Mouse (Mus musculus): ENCODE measurements around the gene Vegfb. TPM values are rescaled to one million over a fixed set of nuclear protein-coding genes. Genes with fewer than 3 reads are reported as not detected.

The Vegfb gene
- polyA plus RNA-seq (2012; rRNA removed), result 40.7 and 51.0 TPM in 2 replicates

DNA sequence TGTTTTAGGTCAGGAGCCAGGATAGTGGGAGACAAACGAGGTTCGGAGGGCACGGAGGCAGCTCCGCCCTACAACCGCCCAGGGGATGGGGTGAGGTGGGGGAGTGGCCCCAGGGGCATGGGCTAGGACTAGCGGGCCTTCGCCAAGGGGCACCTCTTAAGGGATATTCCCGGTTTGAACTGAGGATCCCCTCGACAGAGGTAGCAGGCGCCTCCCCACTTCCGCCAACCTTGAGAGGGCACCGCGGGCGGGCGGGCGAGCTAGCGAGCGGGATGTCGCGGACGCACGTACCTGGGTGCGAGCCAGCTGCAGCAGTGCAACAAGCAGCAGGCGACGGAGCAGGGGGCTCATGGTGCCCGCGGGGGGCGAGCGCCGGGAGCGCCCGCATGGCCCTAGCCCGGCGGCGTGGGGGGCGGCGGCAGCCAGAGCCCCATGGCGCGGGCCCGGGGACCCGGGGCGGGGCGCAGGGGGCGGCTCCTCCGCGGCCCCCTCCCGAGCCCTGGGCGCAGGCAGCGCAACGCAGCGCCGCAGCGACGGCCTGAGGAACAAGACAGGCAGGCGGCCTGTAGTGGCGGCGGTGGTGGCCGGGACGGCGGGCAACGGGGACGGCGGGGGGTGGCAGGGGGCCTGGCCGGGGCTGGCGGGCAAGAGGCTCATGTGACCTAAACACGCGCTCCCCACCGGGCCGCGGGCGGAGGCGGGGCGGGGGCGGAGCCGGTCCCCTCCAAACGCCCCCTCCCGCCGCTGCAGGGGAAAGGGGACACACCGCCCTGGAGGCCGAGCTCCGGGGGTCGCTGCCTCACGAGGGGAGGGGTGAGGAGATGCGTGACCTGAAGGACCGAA is at the start of gene Vegfb:
Vegfb (minus strand) TSS at position 591 of the 843 bp plus-strand sequence.

DNA sequence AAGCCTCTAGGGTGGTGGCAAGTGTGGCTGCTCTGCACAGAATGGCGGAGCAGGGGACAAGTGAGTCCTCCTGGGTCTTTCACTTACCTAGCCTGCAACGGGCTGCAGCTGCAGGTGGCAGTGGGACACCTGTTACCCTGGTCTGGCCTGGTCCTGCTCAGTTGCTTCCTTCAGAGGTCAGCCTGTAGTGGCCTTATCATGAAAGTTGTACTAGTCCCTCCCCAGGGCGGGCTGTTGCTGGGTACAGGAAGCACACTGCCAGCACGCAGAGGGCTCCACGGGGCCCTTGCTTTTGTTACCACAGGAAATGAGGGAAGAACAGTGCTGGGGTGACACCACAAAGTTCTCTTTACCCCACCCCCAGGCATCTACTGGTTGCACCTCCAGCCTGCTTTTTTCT is 31.7 kb upstream of the Vegfb start, which contains the start of gene Fermt3:
Fermt3 (minus strand) TSS at position 279 of the 400 bp plus-strand sequence.

GRCm38 (mm10) chr19:6996006-6996405 is 8.6 kb upstream of the Vegfb start, which contains the start of the genes Nudt22 and Trpt1:
Gene Nudt22, minus strand, starts transcription at chr19:6996117.
Gene Trpt1, plus strand, starts transcription at chr19:6996131.

GRCm38 (mm10) chr19:6992011-6992858 is 4.8 kb upstream of the Vegfb start, which contains the start of gene Dnajc4:
Gene Dnajc4, minus strand, starts transcription at chr19:6992572.

GRCm38 (mm10) chr19:6980381-6981093 is 6.9 kb downstream of the Vegfb start, which contains the start of gene Fkbp2:
Gene Fkbp2, minus strand, starts transcription at chr19:6980501.

DNA sequence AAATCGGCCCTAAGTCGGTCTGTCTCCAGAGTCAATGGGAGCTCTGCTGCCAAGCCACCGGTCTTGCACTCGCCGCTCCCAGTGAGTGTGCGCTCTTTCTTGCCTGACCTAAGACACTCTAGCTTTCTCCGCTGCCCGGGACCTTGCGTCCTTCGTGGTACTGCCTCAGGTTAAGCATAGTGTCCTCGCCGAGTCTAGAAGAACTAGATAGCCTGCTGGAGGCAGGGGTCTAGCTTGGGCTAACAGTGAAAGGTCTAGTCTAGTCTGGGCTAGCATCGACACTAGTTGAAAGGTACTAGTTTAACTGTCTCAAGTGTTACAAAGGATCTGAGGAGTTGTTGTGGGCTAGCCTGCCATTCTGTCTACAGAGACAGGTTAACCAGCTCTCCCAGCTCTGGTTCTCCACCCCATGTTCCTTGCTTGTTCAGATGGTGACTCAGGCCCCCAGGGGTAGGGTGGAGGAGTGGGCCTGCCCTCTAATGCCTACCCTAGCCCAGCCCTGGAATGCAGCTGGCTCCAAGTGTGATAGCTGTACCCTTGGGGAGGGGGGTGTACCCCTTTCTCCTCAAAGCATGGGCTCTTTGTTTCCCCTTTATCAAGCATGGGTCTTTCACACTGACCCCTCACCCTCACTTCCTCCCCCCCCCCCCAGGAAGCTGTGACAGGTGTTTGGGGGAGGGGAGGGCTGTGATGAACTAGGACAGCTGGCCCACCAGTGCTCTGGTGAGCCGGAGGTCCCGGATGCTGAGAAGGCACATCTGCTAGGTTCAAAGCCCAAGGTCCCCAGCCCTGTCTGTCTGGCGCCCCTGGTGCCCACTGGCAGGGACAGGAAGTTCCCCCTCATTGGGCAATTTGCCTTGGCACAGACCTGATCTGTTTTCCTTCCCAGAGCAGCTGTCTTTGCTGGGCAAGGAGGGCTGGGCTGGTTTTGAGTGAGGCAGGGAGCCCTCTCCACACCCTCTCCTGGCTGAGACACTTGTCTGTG is 11.6 kb downstream of the Vegfb start, which contains the start of gene Plcb3:
Plcb3 (minus strand) TSS at position 934 of the 985 bp plus-strand sequence.

DNA sequence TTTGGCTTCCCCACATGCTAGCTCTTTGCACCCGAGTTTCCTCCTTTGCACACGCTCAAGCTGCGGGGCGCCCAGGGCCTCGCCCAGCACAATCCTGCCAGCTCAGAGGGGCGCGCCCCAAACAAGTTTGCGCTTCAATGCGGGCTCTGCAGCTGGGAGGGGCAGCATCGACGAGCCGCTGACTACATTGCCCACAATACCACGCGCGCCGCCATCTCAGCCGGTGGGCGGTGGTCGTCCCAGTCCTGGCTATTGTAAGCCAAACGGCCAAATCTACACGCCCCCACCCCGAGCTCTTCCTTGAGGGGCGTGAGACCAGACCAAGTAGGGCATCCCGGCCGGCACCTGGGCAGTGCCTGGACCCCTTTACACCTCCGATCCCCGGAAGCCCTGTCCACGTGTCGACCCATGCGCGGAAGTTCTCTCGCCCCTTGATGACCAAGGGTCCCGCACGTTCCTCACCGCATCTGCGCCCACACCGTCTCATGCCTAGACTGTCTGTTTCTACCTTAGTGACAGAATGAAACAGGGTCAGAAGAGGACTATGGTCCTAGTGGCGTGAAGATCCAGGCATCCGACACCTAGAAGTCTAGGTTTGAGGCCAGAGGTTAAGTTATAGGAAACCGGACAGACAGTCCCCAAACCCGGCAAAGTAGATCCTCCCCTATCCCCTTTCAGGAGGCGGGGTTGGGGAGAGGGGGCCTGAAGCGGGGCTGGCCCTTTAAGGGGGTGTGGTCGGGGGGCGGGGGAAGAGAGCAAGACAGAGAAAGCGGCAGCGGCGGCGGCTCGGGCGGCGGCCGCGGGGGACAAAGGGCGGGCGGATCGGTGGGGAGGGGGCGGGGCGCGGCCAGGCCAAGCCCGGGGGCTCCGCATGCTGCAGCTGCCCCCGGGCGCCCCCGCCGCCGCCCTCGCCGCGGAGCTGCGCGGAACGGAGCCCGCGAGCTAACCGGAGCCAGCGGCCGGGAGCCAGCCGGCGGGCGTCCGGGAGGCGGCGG is 12.9 kb downstream of the Vegfb start, which contains the start of gene Ppp1r14b:
Ppp1r14b (plus strand) TSS at position 758 of the 995 bp plus-strand sequence.

GRCm38 (mm10) chr19:6942249-6942691 is 45.2 kb downstream of the Vegfb start, which contains the start of gene Gpr137:
Gene Gpr137, minus strand, starts transcription at chr19:6942480.

DNA sequence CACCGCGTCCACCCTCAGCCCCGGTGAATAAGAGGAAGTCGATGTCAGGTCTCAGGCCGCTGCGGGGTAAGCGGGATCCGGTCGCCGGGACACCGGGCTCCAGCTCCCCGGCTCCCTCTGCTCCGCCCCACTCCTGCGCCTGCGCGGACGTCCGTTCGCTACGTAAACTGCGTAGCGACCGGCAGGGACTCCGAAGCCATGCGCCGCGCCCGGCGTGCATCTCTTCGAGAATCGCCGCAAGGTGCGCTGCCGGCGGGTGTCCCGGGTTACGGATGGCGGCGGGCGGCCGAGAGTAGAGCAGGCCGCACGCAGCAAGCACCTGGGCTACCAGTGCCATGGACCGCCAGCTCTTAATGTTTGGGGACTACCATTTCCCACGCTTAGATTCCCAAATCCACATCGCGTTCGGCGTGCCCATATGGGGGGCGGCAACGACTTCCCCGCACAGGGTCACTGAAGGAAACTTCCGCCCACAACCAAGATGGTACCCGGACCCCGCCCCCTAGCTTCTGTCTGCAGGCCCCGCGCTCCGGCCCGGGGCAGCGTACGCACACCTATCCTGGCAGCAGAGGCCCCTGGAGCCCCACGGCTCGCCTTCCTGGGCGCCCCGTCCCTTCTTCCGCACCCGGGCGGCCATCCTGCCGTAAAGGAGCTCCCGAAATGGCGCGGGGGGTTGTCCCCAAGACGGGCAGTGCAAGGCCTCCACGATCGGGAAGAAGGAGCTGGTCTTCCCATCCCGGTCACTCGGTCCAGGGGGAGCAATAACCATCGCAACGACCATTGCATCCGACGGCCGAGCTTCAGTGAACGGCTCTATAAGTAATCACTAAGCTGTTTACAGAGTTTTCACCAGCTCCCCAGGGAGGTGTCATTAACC is 45.8 kb downstream of the Vegfb start, which contains the start of gene Bad:
Bad (plus strand) TSS at position 490 of the 877 bp plus-strand sequence.

DNA sequence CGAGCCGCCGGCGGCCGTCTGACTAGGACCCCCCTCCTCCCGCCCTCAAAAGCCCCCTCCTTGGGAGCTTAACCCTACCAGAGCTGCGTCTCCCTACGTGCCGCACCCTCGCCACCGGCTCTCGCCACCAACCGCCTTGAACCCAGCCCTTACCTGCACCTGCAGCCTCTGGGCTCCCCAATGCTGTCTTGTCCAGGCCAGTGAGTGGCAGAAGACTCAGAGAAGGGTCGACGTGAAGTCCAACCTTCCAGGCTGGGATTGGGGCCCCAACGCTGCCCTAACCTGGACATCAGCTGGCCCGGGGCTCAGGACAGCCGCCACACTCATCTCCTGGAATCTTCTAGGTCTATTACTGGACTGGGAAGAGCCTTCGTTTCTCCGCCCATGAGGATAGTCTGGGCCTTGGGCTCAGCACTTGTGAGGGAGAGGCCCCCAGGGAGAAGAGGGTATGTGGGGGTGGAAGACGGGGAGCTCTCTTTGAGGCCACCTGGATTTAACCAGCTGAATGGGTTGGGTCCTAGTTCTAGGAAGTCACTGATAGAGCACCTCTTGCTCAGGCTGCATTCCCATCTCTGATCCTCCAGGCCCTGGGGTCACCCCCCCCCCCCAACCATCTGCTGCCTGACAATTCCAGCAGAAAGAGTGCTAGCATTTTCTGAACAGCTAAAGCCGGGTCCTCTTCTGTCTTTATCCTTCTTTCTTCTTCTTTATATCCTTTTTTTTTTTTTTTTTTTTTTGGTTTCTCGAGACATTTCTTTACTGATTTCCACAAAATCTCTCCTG is 53.1 kb downstream of the Vegfb start, which contains the start of gene Kcnk4:
Kcnk4 (minus strand) TSS at position 321 of the 783 bp plus-strand sequence.

Other genes starting within 250 kb of the Vegfb start
- gene Rps6ka4, start 147.0 kb downstream of the Vegfb start, polyA plus RNA-seq (2012; rRNA removed), result 39.1 and 51.7 TPM in 2 replicates
- 10.2 and 12.4 TPM in 2 replicates for gene Ccdc88b, start 129.4 kb downstream of the Vegfb start, polyA plus RNA-seq (2012; rRNA removed)
- gene Trmt112, start 78.0 kb downstream of the Vegfb start, polyA plus RNA-seq (2012; rRNA removed), result 75.3 and 86.1 TPM in 2 replicates
- gene Prdx5, start 77.5 kb downstream of the Vegfb start, polyA plus RNA-seq (2012; rRNA removed), result 163 and 170 TPM in 2 replicates
- 242 and 258 TPM in 2 replicates for gene Esrra, start 65.8 kb downstream of the Vegfb start, polyA plus RNA-seq (2012; rRNA removed)
- 0.42 TPM in 1 of 2 replicates, not detected in the other for gene Catsperz, start 62.3 kb downstream of the Vegfb start, polyA plus RNA-seq (2012; rRNA removed)
- 0.08 TPM in 1 of 2 replicates, not detected in the other for gene Kcnk4, start 53.1 kb downstream of the Vegfb start, polyA plus RNA-seq (2012; rRNA removed)
- gene Bad, start 45.8 kb downstream of the Vegfb start, polyA plus RNA-seq (2012; rRNA removed), result 119 and 145 TPM in 2 replicates
- 103 and 166 TPM in 2 replicates for gene Gpr137, start 45.2 kb downstream of the Vegfb start, polyA plus RNA-seq (2012; rRNA removed)
- gene Ppp1r14b, start 12.7 kb downstream of the Vegfb start, polyA plus RNA-seq (2012; rRNA removed), result 159 and 169 TPM in 2 replicates
- gene Plcb3, start 11.2 kb downstream of the Vegfb start, polyA plus RNA-seq (2012; rRNA removed), result 335 and 360 TPM in 2 replicates
- 58.5 and 60.7 TPM in 2 replicates for gene Fkbp2, start 7.2 kb downstream of the Vegfb start, polyA plus RNA-seq (2012; rRNA removed)
- gene Dnajc4, start 4.9 kb upstream of the Vegfb start, polyA plus RNA-seq (2012; rRNA removed), result 61.9 and 65.0 TPM in 2 replicates
- gene Nudt22, start 8.5 kb upstream of the Vegfb start, polyA plus RNA-seq (2012; rRNA removed), result 90.8 and 103 TPM in 2 replicates
- gene Trpt1, start 8.5 kb upstream of the Vegfb start, polyA plus RNA-seq (2012; rRNA removed), result 18.5 and 19.6 TPM in 2 replicates
- gene Fermt3, start 31.8 kb upstream of the Vegfb start, polyA plus RNA-seq (2012; rRNA removed), result 14.6 and 15.7 TPM in 2 replicates
- gene Stip1, start 52.3 kb upstream of the Vegfb start, polyA plus RNA-seq (2012; rRNA removed), result 24.6 and 30.5 TPM in 2 replicates
- 61.6 and 63.0 TPM in 2 replicates for gene Macrod1, start 69.2 kb upstream of the Vegfb start, polyA plus RNA-seq (2012; rRNA removed)
- 0.71 and 0.73 TPM in 2 replicates for gene Flrt1, start 118.1 kb upstream of the Vegfb start, polyA plus RNA-seq (2012; rRNA removed)
- 108 and 134 TPM in 2 replicates for gene Otub1, start 218.7 kb upstream of the Vegfb start, polyA plus RNA-seq (2012; rRNA removed)
- 3,278 and 6,426 TPM in 2 replicates for gene Cox8a, start 230.0 kb upstream of the Vegfb start, polyA plus RNA-seq (2012; rRNA removed)

All from colon, adult 2 months (tissue).